Mouse (Mus musculus) bone marrow, adult 2 months (tissue): Measurements from ENCODE around the gene Spata2. TPM values are rescaled to one million over a fixed set of nuclear protein-coding genes. Genes with fewer than 3 reads are reported as not detected.

Experiments used
- H3K27ac ChIP-seq: fragments of 200-500 bp; 2 replicates; pipeline ENCODE4 v1.5.1; 2012; ENCODE audit warnings: low read depth, mild to moderate bottlenecking, control low read depth, inconsistent platforms, low read length; ENCODE audit not compliant: control insufficient read depth, poor library complexity, insufficient read depth
- H3K4me1 ChIP-seq: fragments of 200-500 bp; 2 replicates; pipeline ENCODE4 v1.6.1; 2011; ENCODE audit warnings: low read length; ENCODE audit not compliant: control insufficient read depth, insufficient read depth
- H3K4me3 ChIP-seq: fragments of 200-500 bp; replicated peaks from 2 replicates; pipeline ENCODE3; 2011; ENCODE audit warnings: mild to moderate bottlenecking, low read depth, low read length, control low read depth; ENCODE audit not compliant: control insufficient read depth
- CTCF ChIP-seq: fragments of 200-500 bp; IDR thresholded peaks from 2 replicates; pipeline ENCODE4 v1.5.1; 2011; ENCODE audit warnings: low read length, control low read depth; ENCODE audit not compliant: control insufficient read depth, insufficient read depth
- POLR2A ChIP-seq: fragments of 200-500 bp; IDR thresholded peaks from 2 replicates; pipeline ENCODE4 v1.6.1; 2011; ENCODE audit warnings: low read depth, mild to moderate bottlenecking, control low read depth, low read length, borderline replicate concordance; ENCODE audit not compliant: control insufficient read depth
- WGBS: fragments of 180-500 bp; shearing (Covaris S2); methylation state at CpG from one replicate; pipeline ENCODE4 v1.1.7; 2018; 5-methylcytosine and 5-hydroxymethylcytosine counted together
- polyA plus RNA-seq: library from polyadenylated mRNA; stranded (reverse); fragments of >200 nt; gene quantifications from 2 replicates; pipeline ENCODE4 v1.2.4, GENCODE M21; 2011; ENCODE audit warnings: low replicate concordance; ENCODE audit not compliant: missing spikeins, insufficient read depth, insufficient read length

Spata2 gene
- 4.9 and 9.1 TPM in 2 replicates for polyA plus RNA-seq

GRCm38 (mm10) chr2:167492713-167493636, at the start of gene Spata2:
TSS of gene Spata2 (minus strand) at chr2:167492887.
- H3K4me1 ChIP-seq, result no peaks in the 10 kb centered on the region; the same call in 1 of the 2 replicates
- H3K27ac ChIP-seq, result peak within 1 kb of the TSS; percentile 100
- H3K4me3 ChIP-seq, result peak within 1 kb of the TSS; percentile 97
- no peak for TF ChIP-seq CTCF
- TF ChIP-seq POLR2A, result peak; percentile 80; the same call in 1 of the 2 replicates
- WGBS, result 2% methylated on average over 63 of the region's 63 CpGs

DNA sequence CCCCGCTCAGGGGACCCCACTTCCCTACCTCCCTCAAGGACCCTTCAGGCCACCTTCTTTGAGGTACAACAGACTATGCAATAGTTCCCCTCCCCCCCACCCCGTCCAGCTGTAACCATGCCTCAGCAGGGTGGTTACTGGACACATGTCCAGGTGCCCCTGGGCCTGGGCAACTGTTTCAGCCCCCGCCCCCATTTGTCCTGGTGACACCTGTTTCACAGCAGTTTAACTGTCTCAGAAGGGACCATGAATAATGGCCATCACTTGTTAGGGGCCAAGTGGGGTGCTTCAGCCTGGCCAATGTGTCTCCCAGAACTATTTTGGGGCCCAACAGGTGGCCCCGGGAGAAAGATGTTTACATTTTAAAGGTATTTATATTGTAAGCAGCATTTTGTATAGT, 49.7 kb upstream of the Spata2 start:
- Histone ChIP-seq H3K4me3 (no peak overlapping the region), H3K4me1 (no peaks in the 10 kb centered on the region; the same call in 1 of the 2 replicates), H3K27ac (no peak overlapping the region)
- WGBS, result 74% methylated on average over 4 of the region's 4 CpGs
- TF ChIP-seq CTCF (no peak), POLR2A (no peak)

GRCm38 (mm10) chr2:167541761-167542160, 49.1 kb upstream of the Spata2 start:
- 87% methylated on average over 12 of the region's 12 CpGs for WGBS
- no peak for TF ChIP-seq CTCF
- no peak for TF ChIP-seq POLR2A
- H3K27ac ChIP-seq, result no peak overlapping the region
- H3K4me3 ChIP-seq, result no peak overlapping the region
- H3K4me1 ChIP-seq, result no peaks in the 10 kb centered on the region; the same call in 1 of the 2 replicates

DNA sequence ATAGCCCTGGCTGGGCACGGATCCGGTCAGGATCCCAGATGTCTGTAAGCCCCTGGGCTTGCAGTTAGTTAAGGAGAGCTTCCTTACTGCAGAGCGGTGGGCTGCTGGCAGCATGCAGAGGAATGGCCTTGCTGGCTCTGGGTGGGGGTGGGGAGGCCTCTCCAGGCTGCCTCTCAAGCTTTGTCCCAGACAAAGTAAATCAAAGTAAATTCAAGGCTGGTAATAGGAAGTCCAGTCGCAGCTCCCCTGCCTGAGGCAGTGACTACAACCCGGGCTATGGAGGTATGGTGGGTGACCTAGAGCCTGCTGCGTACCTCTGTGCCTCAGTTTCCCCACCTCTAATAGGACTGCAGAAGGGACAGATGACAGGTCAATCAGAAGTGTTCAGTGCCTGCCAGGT, 48.6 kb upstream of the Spata2 start:
- H3K4me1 ChIP-seq, result no peaks in the 10 kb centered on the region; the same call in 1 of the 2 replicates
- WGBS, result 79% methylated on average over 6 of the region's 6 CpGs
- H3K4me3 ChIP-seq, result no peak overlapping the region

GRCm38 (mm10) chr2:167540477-167541110, 47.9 kb upstream of the Spata2 start:
- no peaks in the 10 kb centered on the region; the same call in 1 of the 2 replicates for H3K4me1 ChIP-seq
- no peak overlapping the region for H3K27ac ChIP-seq
- WGBS, result 65% methylated on average over 12 of the region's 12 CpGs
- no peak overlapping the region for H3K4me3 ChIP-seq
- TF ChIP-seq POLR2A (no peak), CTCF (no peak)

More for the DNA sequence above, 48.6 kb upstream of the Spata2 start:
- no peak overlapping the region for H3K27ac ChIP-seq
- TF ChIP-seq CTCF, result no peak

- no peak for TF ChIP-seq POLR2A
- H3K4me3 ChIP-seq, result no peak overlapping the region
- no peaks in the 10 kb centered on the region; the same call in 1 of the 2 replicates for H3K4me1 ChIP-seq
- 71% methylated on average over 14 of the region's 14 CpGs for WGBS
- no peak overlapping the region for H3K27ac ChIP-seq
Observed at GRCm38 (mm10) chr2:167539536-167540476, 47.1 kb upstream of the Spata2 start.

DNA sequence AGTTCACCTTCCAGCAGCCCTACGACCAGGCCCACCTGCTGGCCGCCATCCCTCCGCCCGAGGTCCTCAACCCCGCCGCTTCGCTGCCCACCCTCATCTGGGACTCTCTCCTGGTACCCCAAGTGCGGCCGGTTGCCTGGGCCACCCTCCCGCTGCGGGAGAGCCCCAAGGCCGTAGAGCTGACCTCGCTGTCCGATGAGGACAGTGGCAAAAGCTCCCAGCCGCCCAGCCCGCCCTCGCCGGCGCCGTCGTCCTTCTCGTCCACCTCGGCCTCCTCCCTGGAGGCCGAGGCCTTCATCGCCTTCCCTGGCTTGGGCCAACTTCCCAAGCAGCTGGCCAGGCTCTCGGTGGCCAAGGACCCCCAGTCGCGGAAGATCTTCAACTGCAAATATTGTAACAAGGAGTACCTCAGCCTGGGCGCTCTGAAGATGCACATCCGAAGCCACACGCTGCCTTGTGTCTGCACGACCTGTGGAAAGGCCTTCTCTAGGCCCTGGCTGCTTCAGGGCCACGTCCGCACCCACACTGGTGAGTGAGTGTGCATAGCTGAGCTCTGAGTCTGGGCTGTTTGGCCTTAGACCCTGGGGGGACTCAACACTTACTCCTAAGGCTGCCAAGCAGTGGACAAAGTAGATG, 46.1 kb upstream of the Spata2 start:
- WGBS, result 80% methylated on average over 34 of the region's 34 CpGs
- Histone ChIP-seq H3K27ac (no peak overlapping the region), H3K4me1 (no peaks in the 10 kb centered on the region; the same call in 1 of the 2 replicates), H3K4me3 (peak overlapping the region; percentile 30)
- TF ChIP-seq CTCF, result no peak
- no peak for TF ChIP-seq POLR2A
